Mouse (Mus musculus) natural killer cell, adult 2 months (primary cell): ENCODE measurements around the gene Atp1a3.
A peak's percentile ranks its signal among the peaks of the same experiment; 100 is the strongest.
"Not testable (repeated sequence)": the region's sequence is repeated elsewhere in the genome, so short reads cannot be mapped to it uniquely, and the experiment has no call there.

Experiments used
- DNase-seq, 2 experiments: peaks; one replicate each; pipeline ENCODE4 v3.0.0; 2022; ENCODE audit warnings: low spot score in 2 of 2

Atp1a3 gene

DNA sequence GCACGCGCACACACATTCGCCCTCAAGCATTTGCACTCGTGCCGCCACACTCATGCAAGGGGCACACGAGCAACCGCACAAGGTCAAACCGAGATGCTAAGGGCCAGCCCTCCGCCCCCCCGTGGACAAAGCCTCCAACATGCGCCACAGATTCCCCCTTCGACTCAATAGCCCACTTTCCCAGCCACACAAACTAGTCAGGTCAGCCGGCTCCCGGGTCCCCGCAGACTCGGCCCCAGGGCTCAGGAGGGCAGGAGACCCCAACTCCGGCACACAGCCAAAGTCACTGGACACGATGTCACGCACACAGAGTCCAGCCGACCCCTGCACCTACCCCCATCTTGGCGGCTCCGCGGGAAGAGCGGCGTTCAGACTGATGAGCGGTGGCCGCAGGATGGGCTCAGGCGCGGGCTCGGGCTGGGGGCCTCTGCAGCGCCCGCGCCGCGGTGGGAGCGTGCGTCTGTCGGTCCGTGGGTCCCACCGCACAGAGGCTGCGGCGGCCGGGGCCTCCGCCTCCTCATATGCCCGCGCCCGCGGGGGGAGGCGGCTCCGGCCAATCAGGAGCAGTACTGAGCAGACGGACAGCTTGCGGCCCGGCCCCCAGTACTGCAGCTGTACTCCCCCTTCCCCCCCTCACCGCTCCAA is at the start of gene Atp1a3:
TSS of gene Atp1a3 (minus strand) at position 538 of the 645 bp plus-strand sequence.
- DNase-seq, result peak; percentile 13 to 18

DNA sequence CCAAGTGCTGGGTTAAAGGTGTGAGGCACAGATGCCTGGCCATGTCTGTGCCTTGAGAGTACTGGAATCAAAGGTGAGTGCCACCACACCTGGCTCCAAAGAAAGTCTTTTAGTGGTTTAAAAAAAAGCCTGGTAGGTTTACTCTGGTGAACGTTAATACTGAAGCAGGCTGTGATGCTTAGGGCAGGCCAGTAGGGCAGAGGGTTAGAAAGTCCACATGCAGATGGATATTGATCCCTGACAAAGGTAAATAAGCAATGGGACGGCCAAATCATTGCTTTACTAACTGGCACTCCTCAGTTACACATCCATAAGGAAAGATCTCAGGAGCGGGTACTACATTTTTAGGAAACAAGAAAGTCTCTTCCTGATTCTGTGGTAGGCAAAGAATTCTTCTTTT is 46.8 kb upstream of the Atp1a3 start:
- no peak for DNase-seq

- DNase-seq, result no peak
Observed at GRCm38 (mm10) chr7:25049295-25049930, 43.7 kb upstream of the Atp1a3 start.

GRCm38 (mm10) chr7:25047363-25047762 is 41.6 kb upstream of the Atp1a3 start:
- DNase-seq, result no peak

DNA sequence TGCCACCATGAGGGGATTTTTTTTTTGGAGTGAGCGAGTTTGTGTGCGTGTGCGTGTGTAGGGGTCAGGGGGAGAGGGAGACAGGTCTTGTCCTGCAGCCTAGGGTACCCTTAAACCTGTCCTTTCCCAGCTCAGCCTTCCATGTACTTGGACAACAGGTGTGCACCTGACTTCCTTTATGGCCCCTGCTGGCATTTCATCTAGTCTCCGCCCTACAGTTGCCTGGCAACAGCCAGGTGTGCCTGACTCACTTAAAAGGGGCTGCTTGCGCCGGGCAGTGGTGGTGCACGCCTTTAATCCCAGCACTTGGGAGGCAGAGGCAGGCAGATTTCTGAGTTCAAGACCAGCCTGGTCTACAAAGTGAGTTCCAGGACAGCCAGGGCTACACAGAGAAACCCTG is 38.8 kb upstream of the Atp1a3 start:
- not testable (repeated sequence) for DNase-seq

DNA sequence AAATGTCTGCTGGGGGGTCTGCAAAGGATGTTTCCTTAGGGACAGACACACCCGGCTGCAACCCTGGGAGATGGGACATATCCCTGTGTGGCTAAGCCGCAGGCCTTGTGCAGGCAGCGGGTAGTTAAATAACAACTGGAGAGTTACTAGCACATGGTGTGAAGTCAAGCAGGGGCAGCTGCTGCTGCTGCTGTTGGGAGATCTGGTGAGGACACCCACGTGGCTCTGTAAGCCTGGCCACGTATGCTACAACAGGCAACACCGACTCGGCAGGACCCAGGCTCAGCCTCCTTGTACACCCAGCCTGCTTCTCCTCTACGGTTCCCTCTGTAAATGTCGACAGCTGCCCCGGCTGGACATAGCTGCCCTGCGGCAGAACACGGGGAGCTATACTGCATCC is 36.2 kb upstream of the Atp1a3 start:
- no peak for DNase-seq

- peak; percentile 48 to 63 for DNase-seq
Observed at GRCm38 (mm10) chr7:25035916-25036315, 30.2 kb upstream of the Atp1a3 start.

GRCm38 (mm10) chr7:25034796-25035195 is 29.0 kb upstream of the Atp1a3 start:
- DNase-seq, result no peak

DNA sequence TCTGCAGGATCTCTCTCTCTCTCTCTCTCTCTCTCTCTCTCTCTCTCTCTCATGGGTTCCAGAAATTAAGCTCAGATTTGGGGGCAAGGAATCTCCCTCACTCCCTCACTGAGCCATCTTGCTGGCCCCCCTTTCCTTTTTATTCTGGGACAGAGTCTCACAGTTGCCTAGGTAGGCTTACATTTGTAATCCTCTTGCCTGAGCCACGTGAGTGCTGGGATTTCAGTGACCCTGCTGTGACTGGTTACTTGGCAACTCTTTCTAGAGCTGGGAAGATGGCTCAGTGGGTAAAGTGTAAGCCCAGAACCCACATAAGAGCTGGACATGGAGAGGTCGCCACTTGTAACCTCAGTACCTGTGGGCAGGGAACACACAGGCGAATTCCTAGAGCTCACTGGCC is 25.8 kb upstream of the Atp1a3 start:
- no peak for DNase-seq

- peak; percentile 50 to 68 for DNase-seq
Observed at GRCm38 (mm10) chr7:25030032-25030753, 24.4 kb upstream of the Atp1a3 start.

GRCm38 (mm10) chr7:25026452-25026851 is 20.7 kb upstream of the Atp1a3 start:
- DNase-seq, result no peak

DNA sequence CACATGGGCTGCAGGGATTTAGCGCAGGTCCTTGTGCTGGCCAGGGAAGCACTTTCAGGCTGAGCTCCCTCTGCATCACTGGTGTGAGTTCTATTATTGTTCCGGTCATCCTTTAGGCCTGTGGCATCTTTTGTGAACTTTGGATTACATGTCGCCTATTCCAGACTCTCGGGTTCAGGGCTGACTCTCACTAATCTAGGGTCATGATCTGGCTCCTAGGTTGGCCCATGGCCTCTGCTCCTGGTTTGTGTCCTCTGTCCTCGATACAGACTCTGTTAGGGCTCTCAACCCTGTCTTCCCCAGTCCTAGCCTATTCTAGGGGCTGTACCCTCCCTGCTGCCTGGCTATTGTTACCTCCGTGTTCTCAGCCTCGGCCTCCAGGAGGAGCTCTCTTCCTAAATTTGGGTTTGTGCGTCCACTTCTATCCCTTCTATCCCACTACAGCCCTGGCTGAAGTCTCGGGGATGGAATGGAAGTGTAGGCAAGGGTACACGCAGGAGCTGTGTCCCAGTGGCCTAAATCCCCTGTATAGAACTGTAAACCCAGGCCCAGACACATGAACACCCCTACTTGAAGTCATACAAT is 20.2 kb upstream of the Atp1a3 start:
- no peak for DNase-seq

DNA sequence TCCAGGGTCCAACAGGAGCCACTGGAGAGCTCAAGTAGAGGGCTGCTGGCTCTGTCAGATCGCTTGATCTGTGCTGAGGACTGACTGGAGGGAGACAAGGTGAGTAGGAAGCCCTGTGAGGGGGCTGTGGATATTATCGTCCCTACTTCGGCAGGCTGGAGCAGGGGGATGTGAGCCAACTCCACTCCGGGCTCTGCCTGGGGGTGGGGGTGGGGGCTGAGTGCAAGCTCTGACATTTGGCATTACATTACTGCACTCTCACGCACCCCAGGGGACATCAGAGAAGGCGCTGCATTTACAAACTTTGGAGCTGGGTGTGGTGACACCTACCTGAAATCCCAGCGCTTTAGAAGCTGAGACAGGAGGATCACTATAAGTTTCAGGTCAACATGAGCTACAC is 5.8 kb upstream of the Atp1a3 start:
- no peak for DNase-seq

DNA sequence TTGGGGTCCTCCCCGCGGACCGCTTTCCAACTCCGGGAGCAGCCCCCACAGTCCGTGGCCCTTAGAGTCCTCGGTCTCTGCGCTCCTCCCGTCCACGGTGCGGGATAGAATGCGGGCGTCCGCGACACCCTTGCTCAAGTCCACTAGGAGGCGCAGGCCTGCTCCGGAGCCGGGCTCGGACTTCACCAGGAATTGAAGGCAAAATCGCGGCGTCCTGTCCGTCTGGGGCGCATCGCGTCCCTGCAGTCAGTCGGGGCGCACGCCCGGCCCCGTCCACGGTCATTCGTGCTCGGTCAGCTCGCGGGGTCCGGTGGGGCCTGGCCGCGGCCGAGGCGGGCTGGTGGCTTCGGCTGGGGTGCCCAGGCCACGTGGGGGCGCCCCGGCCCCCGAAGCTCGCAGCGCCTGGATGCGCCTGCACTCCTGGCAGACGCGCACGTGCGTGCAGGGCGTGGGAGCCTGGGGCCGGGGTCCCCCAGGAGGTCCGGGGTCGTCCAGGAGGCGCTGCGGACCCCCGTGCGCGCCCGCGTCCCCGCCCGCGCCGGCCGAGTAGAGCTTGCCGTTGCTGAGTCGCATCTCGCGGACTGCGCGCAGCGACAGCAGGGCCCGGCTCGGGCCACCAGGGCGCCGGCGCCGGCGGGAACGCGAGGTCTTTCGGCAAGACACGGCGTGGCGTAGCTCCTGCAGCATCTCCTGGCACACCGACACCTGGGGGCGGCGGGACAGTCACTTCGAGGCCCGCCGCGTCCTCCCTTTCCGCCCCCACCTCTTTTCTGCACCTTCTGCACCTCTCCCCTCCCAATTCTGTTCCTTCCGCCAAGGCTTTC is 4.5 kb upstream of the Atp1a3 start:
- DNase-seq, result peak; percentile 18 to 22

DNA sequence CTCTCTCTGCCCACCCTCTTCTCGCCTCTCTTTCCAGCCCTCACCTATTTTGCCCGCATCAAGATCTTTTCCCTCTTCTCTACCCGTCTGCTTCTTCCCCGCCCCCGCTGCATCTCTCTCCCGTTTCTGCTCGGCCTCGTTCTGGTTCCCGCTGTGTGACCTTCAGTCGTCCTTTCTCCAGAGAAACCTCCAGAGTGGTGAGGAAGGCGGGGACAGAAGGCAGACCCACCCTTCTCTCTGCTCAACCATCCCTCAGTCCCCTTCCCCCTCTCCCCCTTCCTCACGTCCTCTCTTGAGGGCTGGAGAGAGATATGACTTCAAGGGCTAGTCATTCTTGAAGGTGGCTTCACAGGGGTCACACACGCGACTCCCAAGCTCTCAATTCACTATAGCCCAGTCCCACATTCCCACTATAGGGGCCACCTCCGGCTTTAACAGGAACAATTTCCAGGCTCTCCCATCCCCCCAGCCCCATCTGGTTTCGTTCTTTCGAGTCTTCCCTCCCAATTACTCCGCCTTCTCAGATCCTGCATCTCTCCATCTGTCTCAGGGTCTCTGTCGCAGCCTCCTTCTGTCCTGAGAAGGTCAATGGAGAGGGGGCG is 3.4 kb upstream of the Atp1a3 start:
- no peak for DNase-seq

DNA sequence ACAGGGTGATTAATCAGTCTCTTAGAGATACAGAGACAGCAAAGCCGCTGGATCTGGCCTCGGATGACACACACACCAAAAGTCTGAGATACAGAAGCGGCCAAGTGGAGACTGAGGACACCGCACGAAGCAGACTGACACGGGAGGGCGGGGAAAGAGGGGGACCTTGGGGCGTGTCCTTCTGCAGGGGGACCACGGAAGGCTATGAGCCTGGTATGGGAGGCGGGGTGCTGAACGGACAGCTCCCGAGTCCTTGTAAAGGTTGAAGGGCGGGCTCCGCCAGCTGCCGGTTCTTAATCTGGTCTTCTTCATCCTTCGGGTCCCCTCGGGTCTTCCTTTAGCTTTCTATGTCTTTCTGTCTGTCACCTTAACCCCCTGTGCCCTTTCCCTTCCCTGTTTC is 2.9 kb upstream of the Atp1a3 start:
- peak; percentile 30 to 48 for DNase-seq

GRCm38 (mm10) chr7:25007609-25008374 is 2.0 kb upstream of the Atp1a3 start:
- no peak for DNase-seq

DNA sequence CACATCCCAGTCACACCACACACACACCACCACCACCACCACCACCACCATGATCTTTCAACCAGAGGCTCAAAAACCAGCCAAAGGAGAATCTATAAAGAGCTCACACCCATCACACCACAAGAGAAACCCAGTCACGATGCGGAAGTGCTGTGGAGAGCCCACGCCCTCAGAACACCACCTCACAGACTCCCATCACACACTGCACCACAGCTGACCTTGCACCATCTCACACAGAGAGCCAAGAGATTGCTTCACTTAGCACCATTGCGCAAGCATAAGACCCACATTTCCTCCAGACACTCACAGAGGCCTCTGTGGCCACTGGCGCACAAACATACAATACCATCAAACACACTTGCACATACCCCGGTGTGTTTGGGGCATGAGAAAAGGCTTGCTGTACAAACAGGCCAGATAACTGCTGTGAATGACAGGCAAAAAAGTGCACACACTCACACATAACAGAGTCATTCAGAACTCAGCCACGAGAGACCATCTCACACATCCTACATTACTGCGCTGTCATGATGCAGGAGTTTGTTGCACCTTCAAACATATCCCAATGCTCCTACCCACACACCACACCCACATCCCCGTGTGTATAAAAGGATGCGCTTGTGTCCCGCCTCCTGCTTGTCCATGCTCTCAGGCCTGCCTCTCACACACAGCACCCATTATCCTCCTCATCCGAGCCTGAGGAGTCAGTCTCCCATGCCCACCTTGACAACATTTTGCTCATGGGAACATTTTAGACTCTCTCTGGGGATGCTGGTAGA is 1.0 kb upstream of the Atp1a3 start:
- DNase-seq, result peak; percentile 45 to 68

GRCm38 (mm10) chr7:25006171-25006570 is 413 bp upstream of the Atp1a3 start:
- DNase-seq, result no peak

GRCm38 (mm10) chr7:25004806-25005205 is 952 bp downstream of the Atp1a3 start:
- DNase-seq, result no peak
